Mouse (Mus musculus) E14TG2a.4 (cell line): ENCODE data around the gene H1f0.
A peak's percentile ranks its signal among the peaks of the same experiment; 100 is the strongest.

ENCODE experiments used
- H3K27me3 ChIP-seq: 2 replicates; pipeline ENCODE4 v1.6.1; 2014; ENCODE audit warnings: low read length, control low read depth; ENCODE audit not compliant: insufficient read depth
- H3K36me3 ChIP-seq: 2 replicates; pipeline ENCODE4 v1.6.1; 2014; ENCODE audit warnings: low read length, control low read depth; ENCODE audit not compliant: insufficient read depth
- H3K4me1 ChIP-seq: replicated peaks from 2 replicates; pipeline ENCODE4 v1.6.1; 2014; ENCODE audit warnings: low read depth, low read length, control low read depth
- H3K4me3 ChIP-seq: replicated peaks from 2 replicates; pipeline ENCODE4 v1.5.1; 2014; ENCODE audit warnings: mild to moderate bottlenecking, low read length
- H3K9me3 ChIP-seq: 2 replicates; pipeline ENCODE4 v1.6.1; 2014; ENCODE audit warnings: low read length, control low read depth
- CTCF ChIP-seq: conservative IDR thresholded peaks from 2 replicates; pipeline ENCODE4 v1.5.1; 2014; ENCODE audit warnings: low read length
- NANOG ChIP-seq: IDR thresholded peaks from 2 replicates; pipeline ENCODE4 v1.6.1; 2014; ENCODE audit warnings: borderline replicate concordance, low read length, mixed read lengths
- POU5F1 ChIP-seq: IDR thresholded peaks from 2 replicates; pipeline ENCODE4 v1.6.1; 2014; ENCODE audit warnings: low read length, borderline replicate concordance

Gene H1f0

DNA sequence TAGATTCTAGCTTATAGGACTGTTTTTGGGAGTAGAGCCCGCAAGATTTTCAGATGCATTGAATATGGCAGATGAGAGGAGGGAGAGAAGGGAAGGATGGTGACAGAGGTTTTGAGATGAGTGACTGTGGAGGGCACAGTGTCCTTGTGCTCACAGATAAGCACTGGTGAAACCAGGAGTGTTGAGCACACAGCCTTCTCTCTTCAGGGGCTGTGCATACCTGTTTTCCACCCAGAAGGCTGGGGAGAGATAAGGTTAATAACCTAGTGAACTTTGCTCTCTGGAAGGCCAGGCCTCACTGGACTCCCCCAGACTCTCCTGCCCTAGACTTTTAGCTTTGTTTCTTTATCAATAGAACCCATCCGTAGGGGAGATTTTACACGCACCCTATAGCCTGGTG, 40.2 kb downstream of the H1f0 start:
- Histone ChIP-seq H3K4me3 (no peak overlapping the region), H3K9me3 (no peaks in the 10 kb centered on the region), H3K27me3 (no peaks in the 10 kb centered on the region), H3K36me3 (no peaks in the 10 kb centered on the region), H3K4me1 (peaks cover 71% of the 10 kb centered on the region)
- TF ChIP-seq CTCF (no peak), POU5F1 (no peak)

DNA sequence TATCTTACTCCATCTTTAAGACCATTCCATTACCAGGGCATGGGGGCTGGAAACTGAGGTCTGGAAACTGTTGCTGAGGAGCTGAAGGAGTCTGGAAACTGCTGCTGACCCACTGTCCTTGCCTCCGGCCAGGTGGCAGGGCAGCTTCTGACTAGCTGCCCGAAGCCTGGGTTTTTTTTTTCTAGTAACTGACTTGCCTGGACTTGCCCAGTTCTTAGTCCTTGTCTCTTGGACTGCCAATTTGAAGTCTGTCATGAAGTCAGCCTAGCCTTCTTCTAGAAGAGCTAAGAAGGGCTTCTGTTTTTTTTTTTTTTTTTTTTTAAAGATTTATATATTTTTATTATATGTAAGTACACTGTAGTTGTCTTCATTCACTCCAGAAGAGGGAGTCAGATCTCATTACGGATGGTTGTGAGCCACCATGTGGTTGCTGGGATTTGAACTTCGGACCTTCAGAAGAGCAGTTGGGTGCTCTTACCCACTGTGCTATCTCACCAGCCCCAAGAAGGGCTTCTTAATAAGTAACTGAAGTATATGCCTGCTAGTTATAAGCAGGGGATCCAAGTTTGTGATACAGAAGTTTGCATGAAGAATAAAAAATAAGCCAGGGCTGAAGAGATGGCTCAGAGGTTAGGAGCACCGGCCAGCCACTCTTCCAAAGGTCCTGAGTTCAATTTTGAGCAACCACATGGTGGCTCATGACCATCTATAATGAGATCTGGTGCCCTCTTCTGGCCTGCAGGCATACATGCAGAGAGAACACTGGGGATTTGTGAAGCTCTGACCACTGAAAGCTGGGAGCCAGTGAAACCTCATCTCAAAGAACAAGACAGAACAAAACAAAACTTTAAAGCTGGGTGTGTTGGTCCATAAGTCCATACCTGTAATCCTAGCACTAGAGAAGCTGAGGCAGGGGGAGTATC, 43.1 kb downstream of the H1f0 start:
- peaks cover 6% of the 10 kb centered on the region for H3K36me3 ChIP-seq
- no peak overlapping the region for H3K4me3 ChIP-seq
- H3K9me3 ChIP-seq: no peaks in the 10 kb centered on the region
- TF ChIP-seq NANOG (no peak), CTCF (peak; percentile 57)
- H3K27me3 ChIP-seq: no peaks in the 10 kb centered on the region
- peaks cover 60% of the 10 kb centered on the region for H3K4me1 ChIP-seq

DNA sequence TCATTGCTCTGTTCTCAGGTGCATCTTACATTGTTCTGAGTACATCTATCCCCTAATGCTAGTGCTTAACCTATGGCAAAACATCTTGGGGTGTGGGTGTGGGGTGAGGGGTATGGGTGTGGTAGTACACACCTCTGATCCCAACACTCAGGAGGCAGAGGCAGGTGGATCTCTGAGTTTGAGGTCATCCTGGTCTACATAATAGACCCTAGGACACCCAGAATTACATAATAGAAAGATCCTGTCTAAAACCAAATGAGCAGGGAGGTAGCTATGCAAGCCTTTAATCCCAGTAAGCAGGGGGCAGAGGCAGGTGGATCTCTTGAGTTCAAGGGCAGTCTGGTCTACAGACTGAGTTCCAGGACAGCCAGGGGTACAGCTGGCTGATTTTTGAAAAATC, 45.5 kb downstream of the H1f0 start:
- H3K4me1 ChIP-seq: peaks cover 67% of the 10 kb centered on the region
- no peak for TF ChIP-seq CTCF
- TF ChIP-seq NANOG: no peak
- TF ChIP-seq POU5F1: no peak
- H3K27me3 ChIP-seq: no peaks in the 10 kb centered on the region
- no peaks in the 10 kb centered on the region for H3K9me3 ChIP-seq
- peak overlapping the region; percentile 100; the same call in 1 of the 2 replicates for H3K4me3 ChIP-seq
- H3K36me3 ChIP-seq: peaks cover 30% of the 10 kb centered on the region

DNA sequence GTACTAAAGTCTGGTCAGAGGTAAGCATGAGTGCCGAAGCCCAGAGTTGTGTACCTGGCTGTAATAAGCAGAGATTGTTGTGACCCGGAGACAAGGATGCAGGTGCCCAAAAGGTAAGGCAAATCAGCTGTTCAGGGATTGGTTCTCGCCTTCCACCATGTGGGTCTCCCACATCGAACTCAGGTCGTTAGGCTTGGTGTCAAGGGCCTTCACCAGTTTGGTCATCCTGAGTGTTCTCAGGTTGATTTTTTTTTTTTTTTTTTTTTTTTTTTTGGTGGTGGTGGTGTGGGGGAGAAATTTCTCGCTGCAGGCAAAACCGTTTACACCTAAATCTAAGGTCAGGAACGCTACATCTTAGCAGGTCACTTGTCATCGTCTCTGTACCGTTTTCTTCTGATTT, 46.2 kb downstream of the H1f0 start:
- Histone ChIP-seq H3K27me3 (no peaks in the 10 kb centered on the region), H3K4me3 (peak overlapping the region; percentile 100), H3K9me3 (no peaks in the 10 kb centered on the region), H3K36me3 (peaks cover 37% of the 10 kb centered on the region), H3K4me1 (peaks cover 69% of the 10 kb centered on the region)
- no peak for TF ChIP-seq CTCF
- no peak for TF ChIP-seq NANOG
- no peak for TF ChIP-seq POU5F1

DNA sequence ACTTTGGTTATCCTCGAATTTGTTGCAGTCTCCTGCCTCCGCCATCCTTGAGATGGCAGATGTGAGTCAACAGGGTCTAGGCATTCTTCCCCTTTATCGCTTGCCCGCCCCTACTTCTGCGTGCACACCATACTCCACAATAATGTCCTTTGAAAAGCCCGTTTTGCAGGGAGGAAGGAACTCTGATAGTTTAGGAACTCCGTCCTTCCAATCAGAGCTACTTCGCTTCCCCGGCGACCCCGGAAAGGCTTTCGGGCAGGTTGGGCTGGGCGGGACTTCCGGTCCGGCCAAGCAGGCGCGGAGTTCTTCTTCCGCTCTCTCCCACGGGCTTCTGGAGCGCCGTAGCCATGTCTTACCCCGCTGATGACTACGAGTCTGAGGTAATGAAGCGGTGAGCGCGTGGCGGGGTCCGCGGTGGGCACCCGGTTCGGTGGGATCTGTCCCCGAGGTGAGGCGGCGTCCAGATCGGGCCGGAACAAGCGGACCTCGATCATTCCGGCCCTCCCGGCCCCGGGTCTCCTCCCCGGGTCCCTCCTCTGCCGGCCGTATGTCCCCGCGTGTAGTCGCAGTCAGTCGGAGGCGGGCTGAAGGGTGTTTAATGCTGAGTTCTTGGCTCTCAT, 46.8 kb downstream of the H1f0 start, which contains the start of gene Eif3l:
Gene Eif3l (plus strand): TSS at position 267 of the 620 bp plus-strand sequence.
- Histone ChIP-seq H3K4me1 (peaks cover 74% of the 10 kb centered on the region), H3K27me3 (no peaks in the 10 kb centered on the region)
- TF ChIP-seq POU5F1 (no peak), NANOG (no peak), CTCF (no peak)

DNA sequence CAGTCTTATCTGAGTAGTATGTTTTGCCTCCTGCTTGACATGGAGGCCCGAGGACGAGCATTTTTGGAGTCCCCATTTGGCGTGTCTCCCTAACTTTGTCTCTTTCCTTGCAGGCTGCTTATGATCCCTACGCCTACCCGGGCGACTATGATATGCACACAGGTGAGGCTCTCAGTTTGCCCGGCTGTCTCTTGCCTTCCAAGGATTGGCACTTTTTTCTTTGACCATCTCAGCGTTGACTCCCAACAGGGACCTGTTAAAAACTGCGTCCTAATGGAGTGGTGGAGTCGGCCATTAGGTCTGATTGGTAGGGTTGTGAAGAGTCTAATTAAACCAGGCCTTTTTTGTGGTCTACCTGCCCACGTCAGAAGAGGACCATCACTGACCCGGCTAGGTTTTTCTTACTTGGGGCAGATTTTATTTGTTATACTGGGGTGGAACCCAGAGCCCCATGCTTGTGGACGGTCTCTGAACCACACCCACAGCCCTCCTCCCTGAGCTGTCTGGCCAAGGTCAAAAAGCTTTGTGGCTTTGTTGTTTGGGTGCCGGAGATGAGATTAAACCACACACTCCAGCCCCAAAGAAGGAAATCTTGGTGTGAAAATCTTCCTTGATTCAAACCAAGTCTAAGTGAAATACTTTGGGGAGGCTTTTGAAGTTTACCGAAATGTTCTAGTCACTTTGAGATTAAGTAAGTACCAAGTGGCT, 47.6 kb downstream of the H1f0 start:
- peak overlapping the region; percentile 100 for H3K4me3 ChIP-seq
- no peaks in the 10 kb centered on the region for H3K27me3 ChIP-seq
- TF ChIP-seq CTCF (no peak), POU5F1 (no peak), NANOG (no peak)
- peaks cover 50% of the 10 kb centered on the region for H3K36me3 ChIP-seq
- H3K4me1 ChIP-seq: peaks cover 76% of the 10 kb centered on the region
- H3K9me3 ChIP-seq: no peaks in the 10 kb centered on the region

More for the DNA sequence above, 46.8 kb downstream of the H1f0 start, which contains the start of gene Eif3l:
- H3K4me3 ChIP-seq: peak within 1 kb of the TSS; percentile 100
- peaks cover 43% of the 10 kb centered on the region for H3K36me3 ChIP-seq
- no peaks in the 10 kb centered on the region for H3K9me3 ChIP-seq

DNA sequence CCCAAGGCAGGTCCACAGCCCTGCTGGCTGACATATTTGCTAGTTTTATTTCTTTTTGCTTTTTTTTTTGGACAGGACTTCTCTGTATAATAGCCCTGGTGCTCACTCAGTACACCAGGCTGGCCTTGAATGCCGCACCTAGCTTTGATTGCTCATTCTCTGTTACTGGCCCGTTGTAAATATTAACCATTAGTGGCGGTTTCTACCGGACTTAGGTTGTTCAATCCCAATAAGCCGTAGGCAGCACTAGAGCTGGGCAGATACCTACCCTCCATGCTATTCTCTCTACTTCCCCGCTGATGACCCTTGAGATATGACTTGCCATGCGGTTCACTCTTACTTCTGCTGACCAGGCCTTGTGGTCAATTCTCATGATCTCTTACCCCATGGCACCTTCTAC, 51.3 kb downstream of the H1f0 start:
- H3K27me3 ChIP-seq: no peaks in the 10 kb centered on the region
- H3K4me3 ChIP-seq: no peak overlapping the region
- no peak for TF ChIP-seq NANOG
- no peak for TF ChIP-seq POU5F1
- no peak for TF ChIP-seq CTCF
- peaks cover 87% of the 10 kb centered on the region for H3K36me3 ChIP-seq
- H3K4me1 ChIP-seq: peaks cover 72% of the 10 kb centered on the region
- H3K9me3 ChIP-seq: no peaks in the 10 kb centered on the region
